Mouse (Mus musculus) small intestine, adult 2 months (tissue): ENCODE data around the gene Ccdc93. TPM values are rescaled to one million over a fixed set of nuclear protein-coding genes. Genes with fewer than 3 reads are reported as not detected.

ENCODE experiments used
- H3K27ac ChIP-seq: fragments of 200-500 bp; 2 replicates; pipeline ENCODE4 v1.5.1; 2012; ENCODE audit warnings: low read depth, low read length, control low read depth, inconsistent platforms; ENCODE audit not compliant: insufficient read depth
- H3K27me3 ChIP-seq: fragments of 200-500 bp; 2 replicates; pipeline ENCODE4 v1.6.1; 2012; ENCODE audit warnings: mild to moderate bottlenecking, moderate library complexity, low read length, inconsistent platforms; ENCODE audit not compliant: control insufficient read depth, insufficient read depth
- H3K36me3 ChIP-seq: fragments of 200-500 bp; 2 replicates; pipeline ENCODE4 v1.6.1; 2012; ENCODE audit warnings: mild to moderate bottlenecking, low read length, control low read depth, inconsistent platforms; ENCODE audit not compliant: control insufficient read depth, insufficient read depth
- H3K4me1 ChIP-seq: fragments of 200-500 bp; 2 replicates; pipeline ENCODE4 v1.6.1; 2012; ENCODE audit warnings: low read length, inconsistent platforms, mixed read lengths; ENCODE audit not compliant: control insufficient read depth, insufficient read depth, insufficient read length
- H3K4me3 ChIP-seq: fragments of 200-500 bp; 2 replicates; pipeline ENCODE4 v1.5.1; 2012; ENCODE audit warnings: low read depth, mild to moderate bottlenecking, control low read depth, inconsistent platforms, low read length, moderate library complexity
- CTCF ChIP-seq: fragments of 200-500 bp; IDR thresholded peaks from 2 replicates; pipeline ENCODE4 v1.5.1; 2012; ENCODE audit warnings: low read depth, mild to moderate bottlenecking, control low read depth, inconsistent platforms, low read length, moderate library complexity, mixed read lengths; ENCODE audit not compliant: insufficient replicate concordance, insufficient read length; ENCODE audit errors: extremely low read depth
- POLR2A ChIP-seq: fragments of 200-500 bp; IDR thresholded peaks from 2 replicates; pipeline ENCODE4 v1.6.1; 2012; ENCODE audit warnings: low read depth, mild to moderate bottlenecking, control low read depth, inconsistent platforms, low read length, moderate library complexity
- WGBS: fragments of 180-500 bp; shearing (Covaris S2); methylation state at CpG from one replicate; pipeline ENCODE4 v1.1.7; 2018; 5-methylcytosine and 5-hydroxymethylcytosine counted together
- polyA plus RNA-seq: library from polyadenylated mRNA; depleted of rRNA; stranded (reverse); fragments of >200 nt; gene quantifications from 2 replicates; pipeline ENCODE4 v1.2.3, GENCODE M21; 2012

Ccdc93 gene
- polyA plus RNA-seq, 1 experiment = 5.4 TPM

GRCm38 (mm10) chr1:121390855-121391254, 40.0 kb upstream of the Ccdc93 start:
- TF ChIP-seq POLR2A = no peak
- TF ChIP-seq CTCF = no peak
- no peak overlapping the region for H3K27ac ChIP-seq
- WGBS = 71% methylated on average over 8 of the region's 8 CpGs
- no peaks in the 10 kb centered on the region for H3K4me1 ChIP-seq
- H3K4me3 ChIP-seq = no peak overlapping the region
- H3K27me3 ChIP-seq = no peaks in the 10 kb centered on the region
- no peaks in the 10 kb centered on the region for H3K36me3 ChIP-seq

GRCm38 (mm10) chr1:121393117-121393516, 37.7 kb upstream of the Ccdc93 start:
- no peak for TF ChIP-seq CTCF
- no peak for TF ChIP-seq POLR2A
- Histone ChIP-seq H3K36me3 (no peaks in the 10 kb centered on the region), H3K27ac (no peak overlapping the region), H3K4me3 (no peak overlapping the region), H3K27me3 (no peaks in the 10 kb centered on the region), H3K4me1 (no peaks in the 10 kb centered on the region)
- WGBS = 53% methylated on average over 2 of the region's 2 CpGs

GRCm38 (mm10) chr1:121394764-121395163, 36.1 kb upstream of the Ccdc93 start:
- no peak for TF ChIP-seq POLR2A
- no peak for TF ChIP-seq CTCF
- Histone ChIP-seq H3K27me3 (no peaks in the 10 kb centered on the region), H3K4me3 (no peak overlapping the region), H3K36me3 (no peaks in the 10 kb centered on the region), H3K4me1 (no peaks in the 10 kb centered on the region), H3K27ac (no peak overlapping the region)
- 48% methylated on average over 5 of the region's 5 CpGs for WGBS

- Histone ChIP-seq H3K4me3 (no peak overlapping the region), H3K4me1 (no peaks in the 10 kb centered on the region), H3K36me3 (no peaks in the 10 kb centered on the region), H3K27ac (no peak overlapping the region), H3K27me3 (no peaks in the 10 kb centered on the region)
- 50% methylated on average over 4 of the region's 4 CpGs for WGBS
- TF ChIP-seq POLR2A (no peak), CTCF (no peak)
Observed at GRCm38 (mm10) chr1:121396501-121396900, 34.3 kb upstream of the Ccdc93 start.

- Histone ChIP-seq H3K27me3 (no peaks in the 10 kb centered on the region), H3K36me3 (no peaks in the 10 kb centered on the region), H3K27ac (no peak overlapping the region), H3K4me1 (no peaks in the 10 kb centered on the region), H3K4me3 (no peak overlapping the region)
- TF ChIP-seq POLR2A (no peak), CTCF (no peak)
- WGBS = 65% methylated on average over 4 of the region's 4 CpGs
Observed at GRCm38 (mm10) chr1:121398231-121398630, 32.6 kb upstream of the Ccdc93 start.

GRCm38 (mm10) chr1:121398986-121399881, 31.6 kb upstream of the Ccdc93 start:
- H3K27me3 ChIP-seq = no peaks in the 10 kb centered on the region
- H3K4me1 ChIP-seq = no peaks in the 10 kb centered on the region
- 54% methylated on average over 14 of the region's 14 CpGs for WGBS
- no peak overlapping the region for H3K4me3 ChIP-seq
- H3K27ac ChIP-seq = no peak overlapping the region
- TF ChIP-seq CTCF (no peak), POLR2A (no peak)
- no peaks in the 10 kb centered on the region for H3K36me3 ChIP-seq

- Histone ChIP-seq H3K27ac (no peak overlapping the region), H3K27me3 (no peaks in the 10 kb centered on the region), H3K36me3 (no peaks in the 10 kb centered on the region), H3K4me1 (no peaks in the 10 kb centered on the region), H3K4me3 (no peak overlapping the region)
- TF ChIP-seq CTCF (no peak; the same call in 1 of the 2 replicates), POLR2A (no peak)
- WGBS = 17% methylated on average over 4 of the region's 4 CpGs
Observed at GRCm38 (mm10) chr1:121400243-121400642, 30.6 kb upstream of the Ccdc93 start.
